In the genomic region with DNA sequence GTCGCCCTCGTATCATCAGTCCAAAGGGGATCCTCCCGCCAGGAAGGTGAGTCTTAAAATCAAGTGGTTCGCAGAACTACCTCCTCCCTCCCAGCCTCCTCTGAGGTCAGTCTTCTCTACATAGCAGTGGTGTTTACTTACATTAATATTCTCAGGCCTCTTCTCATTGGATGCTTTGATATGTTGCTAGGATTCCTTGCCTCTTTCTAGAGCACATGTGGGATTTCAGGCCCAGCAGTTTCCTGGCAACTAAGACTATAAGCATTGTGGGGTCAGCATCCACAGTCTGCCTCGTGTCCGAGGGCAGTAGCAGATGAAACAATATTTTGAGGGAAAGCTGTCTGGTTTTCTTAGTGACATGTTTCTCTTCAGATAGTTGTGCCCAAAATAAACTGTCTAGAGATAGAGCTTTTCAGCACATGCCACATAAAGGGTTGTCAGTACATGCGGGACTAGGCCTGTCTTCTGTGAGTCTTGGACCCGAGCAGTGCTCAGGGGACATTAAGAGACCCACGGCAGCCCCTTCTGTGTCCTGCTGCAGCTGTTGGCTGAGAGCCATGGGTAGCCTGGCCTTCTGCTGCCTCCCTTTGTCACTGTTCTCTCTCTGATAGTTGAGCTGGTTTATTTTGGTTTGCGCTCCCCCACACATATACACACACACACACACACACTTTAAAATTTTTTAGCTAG, we compare ENCODE assay signal across 12 mouse cellular contexts.
A peak's percentile ranks its signal among the peaks of the same experiment; 100 is the strongest.
DNase-seq lines count a peak whose midpoint lies in the region; ATAC-seq and TF ChIP-seq lines count a peak whose summit lies in the region.
"Had no signal": no experiment of that assay in that cellular context is flagged by ENCODE, and none has a peak within 500 bp of the region (broad histone marks: within the 10 kb centered on the region; RNA-seq: fewer than 3 reads in every experiment).

No protein-coding gene starts in this region.

- H3K4me2 ChIP-seq in kidney, embryonic 15.5 days = no peak overlapping the region
- H3K4me2 ChIP-seq in stomach, embryonic 14.5 days (replicated peaks; ENCODE audit: low read depth, low read length) = no peak overlapping the region
- no peak overlapping the region for H3K4me2 ChIP-seq in stomach, postnatal 0 days (replicated peaks; ENCODE audit: low read depth)
- H3K4me2 ChIP-seq in limb, embryonic 13.5 days (replicated peaks) = no peak overlapping the region
- H3K4me2 ChIP-seq: neural tube, embryonic 12.5 days had no signal

- TF ChIP-seq CTCF in stomach, postnatal 0 days (IDR thresholded peaks at IDR 0.05; ENCODE audit: low read depth) = no peak

- WGBS in kidney, embryonic 15.5 days = 63% methylated on average over 10 of the region's 10 CpGs
- WGBS in stomach, embryonic 14.5 days = 67% methylated on average over 10 of the region's 10 CpGs
- 71% methylated on average over 10 of the region's 10 CpGs for WGBS in stomach, postnatal 0 days
- 66% methylated on average over 10 of the region's 10 CpGs for WGBS in limb, embryonic 13.5 days

- no peaks in the 10 kb centered on the region for H3K9me3 ChIP-seq in kidney, embryonic 15.5 days (replicated peaks)
- no peaks in the 10 kb centered on the region for H3K9me3 ChIP-seq in stomach, embryonic 14.5 days (ENCODE audit: control insufficient read depth, low read depth, low read length)
- no peaks in the 10 kb centered on the region for H3K9me3 ChIP-seq in stomach, postnatal 0 days (ENCODE audit: control insufficient read depth, low read length)
- H3K9me3 ChIP-seq in limb, embryonic 13.5 days = no peaks in the 10 kb centered on the region
- H3K9me3 ChIP-seq: neural tube, embryonic 12.5 days had no signal

- H3K27ac ChIP-seq in kidney, embryonic 15.5 days = 0 out of 2 replicates have a peak overlapping the region, but pooled peaks have one; percentile 32
- H3K27ac ChIP-seq in stomach, embryonic 14.5 days (ENCODE audit: low read length) = no peak overlapping the region
- H3K27ac ChIP-seq in stomach, postnatal 0 days (replicated peaks) = no peak overlapping the region
- no peak overlapping the region for H3K27ac ChIP-seq in limb, embryonic 13.5 days
- H3K27ac ChIP-seq: neural tube, embryonic 12.5 days had no signal

- H3K4me3 ChIP-seq in kidney, embryonic 15.5 days (replicated peaks) = no peak overlapping the region
- no peak overlapping the region for H3K4me3 ChIP-seq in stomach, embryonic 14.5 days (ENCODE audit: low read depth, low read length)
- no peak overlapping the region for H3K4me3 ChIP-seq in stomach, postnatal 0 days (ENCODE audit: low read depth, low read length)
- no peak overlapping the region for H3K4me3 ChIP-seq in limb, embryonic 13.5 days
- H3K4me3 ChIP-seq: neural tube, embryonic 12.5 days had no signal

- no peaks in the 10 kb centered on the region for H3K27me3 ChIP-seq in kidney, embryonic 15.5 days
- no peaks in the 10 kb centered on the region for H3K27me3 ChIP-seq in stomach, embryonic 14.5 days (ENCODE audit: control insufficient read depth, insufficient read depth, low read length)
- no peaks in the 10 kb centered on the region for H3K27me3 ChIP-seq in stomach, postnatal 0 days (ENCODE audit: control insufficient read depth, insufficient read depth, low read length)
- no peaks in the 10 kb centered on the region for H3K27me3 ChIP-seq in limb, embryonic 13.5 days
- H3K27me3 ChIP-seq: neural tube, embryonic 12.5 days had no signal

- DNase-seq in kidney, adult 8-10 months = no peak
- DNase-seq in stomach, postnatal 0 days (ENCODE audit: low spot score) = no peak
- DNase-seq in layer of hippocampus, adult 18-20 months (ENCODE audit: low spot score in 2 of 2) = no peak
- DNase-seq in ovary, postnatal 10 days (ENCODE audit: low spot score) = no peak
- DNase-seq: cerebellum, adult 2 months; gastrocnemius, postnatal 10 days; liver, postnatal 0 days; thymus, postnatal 25 days had no signal

- no peak for ATAC-seq in kidney, embryonic 15.5 days (replicated peaks; ENCODE audit: low FRiP score)
- ATAC-seq in stomach, embryonic 14.5 days (ENCODE audit: insufficient number of reproducible peaks, insufficient read depth, low FRiP score, low read depth) = peak; percentile 33; the same call in 1 of the 2 replicates
- ATAC-seq in stomach, postnatal 0 days (ENCODE audit: low FRiP score, low TSS enrichment) = no peak
- peak; percentile 54; the same call in 1 of the 2 replicates for ATAC-seq in limb, embryonic 13.5 days (ENCODE audit: low FRiP score, low read depth)
- ATAC-seq: liver, postnatal 0 days had no signal

- H3K4me1 ChIP-seq in kidney, embryonic 15.5 days = peaks cover 23% of the 10 kb centered on the region
- H3K4me1 ChIP-seq in stomach, embryonic 14.5 days (ENCODE audit: control insufficient read depth, insufficient read depth, low read length) = 0 out of 2 replicates have a peak, but pooled peaks cover 9% of the 10 kb centered on the region
- no peaks in the 10 kb centered on the region for H3K4me1 ChIP-seq in stomach, postnatal 0 days (replicated peaks; ENCODE audit: control insufficient read depth, insufficient read depth)
- peaks cover 5% of the 10 kb centered on the region; the same call in 1 of the 2 replicates for H3K4me1 ChIP-seq in limb, embryonic 13.5 days

- TF ChIP-seq EP300 in stomach, postnatal 0 days (optimal IDR thresholded peaks at IDR 0.05) = no peak

- no peak overlapping the region for H3K9ac ChIP-seq in kidney, embryonic 15.5 days
- no peak overlapping the region for H3K9ac ChIP-seq in stomach, embryonic 14.5 days (replicated peaks; ENCODE audit: low read depth, low read length)
- no peak overlapping the region for H3K9ac ChIP-seq in stomach, postnatal 0 days (ENCODE audit: low read length)
- H3K9ac ChIP-seq in limb, embryonic 13.5 days = no peak overlapping the region
- H3K9ac ChIP-seq: liver, postnatal 0 days; neural tube, embryonic 12.5 days had no signal

- H3K36me3 ChIP-seq in kidney, embryonic 15.5 days = no peaks in the 10 kb centered on the region
- H3K36me3 ChIP-seq in stomach, embryonic 14.5 days (ENCODE audit: control insufficient read depth, insufficient read depth, low read length) = no peaks in the 10 kb centered on the region
- no peaks in the 10 kb centered on the region for H3K36me3 ChIP-seq in stomach, postnatal 0 days (ENCODE audit: control insufficient read depth, insufficient read depth, low read length)
- H3K36me3 ChIP-seq in limb, embryonic 13.5 days = 0 out of 2 replicates have a peak, but pooled peaks cover 3% of the 10 kb centered on the region
- H3K36me3 ChIP-seq: neural tube, embryonic 12.5 days had no signal

Comparison
In these comparisons a context has a peak if more than half of its experiments do, and no peak if none do; other contexts are left out.
1. ATAC-seq: peak in stomach, embryonic 14.5 days (single experiment) and limb, embryonic 13.5 days (single experiment); none in kidney, embryonic 15.5 days (single experiment) and stomach, postnatal 0 days (single experiment).